Mouse (Mus musculus): ENCODE results near the gene Lyzl4.

- TF ChIP-seq EP300 (IDR thresholded peaks at IDR 0.05; ENCODE audit: low read depth) (no peak), CTCF (IDR thresholded peaks at IDR 0.05; ENCODE audit: low read depth) (no peak)
Observed at GRCm38 (mm10) chr9:121664104-121664503, 22.2 kb upstream of the Lyzl4 start.

Data from liver, postnatal 0 days (tissue).